Mouse (Mus musculus) lung, postnatal 25 days (tissue): ENCODE measurements around the gene Arhgap44.

Experiments
- DNase-seq: peaks from one replicate; pipeline ENCODE4 v3.0.0; 2022; ENCODE audit warnings: low spot score

Arhgap44 gene

GRCm38 (mm10) chr11:65162767-65163120 is at the start of gene Arhgap44:
Arhgap44 (minus strand) TSS chr11:65162961.
- peak; percentile 59 for DNase-seq

GRCm38 (mm10) chr11:65211701-65212100 is 48.9 kb upstream of the Arhgap44 start:
- peak; percentile 11 for DNase-seq

- DNase-seq, result no peak
Observed at GRCm38 (mm10) chr11:65209441-65209840, 46.7 kb upstream of the Arhgap44 start.

GRCm38 (mm10) chr11:65205306-65205705 is 42.5 kb upstream of the Arhgap44 start:
- DNase-seq, result no peak

GRCm38 (mm10) chr11:65204651-65205050 is 41.9 kb upstream of the Arhgap44 start:
- no peak for DNase-seq

GRCm38 (mm10) chr11:65203020-65203419 is 40.3 kb upstream of the Arhgap44 start:
- DNase-seq, result no peak

- no peak for DNase-seq
Observed at GRCm38 (mm10) chr11:65202236-65202635, 39.5 kb upstream of the Arhgap44 start.

- DNase-seq, result no peak
Observed at GRCm38 (mm10) chr11:65198026-65198425, 35.3 kb upstream of the Arhgap44 start.

- peak; percentile 71 for DNase-seq
Observed at GRCm38 (mm10) chr11:65197280-65197679, 34.5 kb upstream of the Arhgap44 start.

GRCm38 (mm10) chr11:65186974-65187373 is 24.2 kb upstream of the Arhgap44 start:
- no peak for DNase-seq

- DNase-seq, result no peak
Observed at GRCm38 (mm10) chr11:65185114-65185513, 22.4 kb upstream of the Arhgap44 start.

- peak; percentile 43 for DNase-seq
Observed at GRCm38 (mm10) chr11:65170121-65170750, 7.5 kb upstream of the Arhgap44 start.

- DNase-seq, result peak; percentile 0
Observed at GRCm38 (mm10) chr11:65161881-65162766, 637 bp downstream of the Arhgap44 start.

GRCm38 (mm10) chr11:65160991-65161880 is 1.5 kb downstream of the Arhgap44 start:
- DNase-seq, result peak; percentile 77

GRCm38 (mm10) chr11:65159791-65160190 is 3.0 kb downstream of the Arhgap44 start, which contains the start of gene 1700086D15Rik:
1700086D15Rik (minus strand) TSS chr11:65159891.
- DNase-seq, result no peak

- no peak for DNase-seq
Observed at GRCm38 (mm10) chr11:65158658-65158990, 4.1 kb downstream of the Arhgap44 start.

- no peak for DNase-seq
Observed at GRCm38 (mm10) chr11:65157966-65158657, 4.6 kb downstream of the Arhgap44 start.

GRCm38 (mm10) chr11:65153006-65153405 is 9.8 kb downstream of the Arhgap44 start:
- no peak for DNase-seq

GRCm38 (mm10) chr11:65148441-65148840 is 14.3 kb downstream of the Arhgap44 start:
- DNase-seq, result no peak

GRCm38 (mm10) chr11:65142838-65143417 is 19.8 kb downstream of the Arhgap44 start:
- DNase-seq, result no peak

GRCm38 (mm10) chr11:65139030-65139429 is 23.7 kb downstream of the Arhgap44 start:
- no peak for DNase-seq
